Mouse (Mus musculus): ENCODE measurements around the gene Eng.

DNA sequence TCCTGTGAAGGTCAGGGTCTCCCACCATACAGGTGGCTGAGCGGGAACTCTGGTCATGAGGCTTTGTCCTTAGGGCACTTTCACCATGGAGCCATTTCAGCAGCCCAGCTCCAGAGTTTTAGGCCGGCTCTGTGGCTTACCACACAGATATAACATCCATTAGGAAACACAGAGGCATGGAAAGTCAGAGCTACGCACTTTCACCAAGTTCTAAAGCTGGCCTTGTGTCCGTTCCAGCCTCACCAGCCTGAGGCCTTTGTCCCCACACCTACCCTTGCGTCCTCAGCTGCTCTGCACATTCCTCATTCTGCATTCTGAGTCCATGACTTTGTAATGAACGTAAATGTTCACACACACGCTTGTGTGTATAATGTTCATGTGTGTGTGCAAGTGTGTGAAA, 58.6 kb downstream of the Eng start:
- TF ChIP-seq CTCF (IDR thresholded peaks at IDR 0.05; ENCODE audit: low read depth, low read length) (no peak), POLR2A (IDR thresholded peaks at IDR 0.05; ENCODE audit: borderline replicate concordance, low read depth, low read length) (no peak)
